Mouse (Mus musculus): ENCODE measurements around the gene Etv6. TPM values are rescaled to one million over a fixed set of nuclear protein-coding genes. Genes with fewer than 3 reads are reported as not detected.

The Etv6 gene
- polyA plus RNA-seq, 1 experiment = 16.3 TPM

- TF ChIP-seq CTCF (conservative IDR thresholded peaks at IDR 0.05; ENCODE audit: insufficient read depth, insufficient read length, low read depth, low read length) (no peak), POLR2A (IDR thresholded peaks at IDR 0.05; ENCODE audit: low read depth, low read length) (no peak)
- WGBS = 78% methylated on average over 3 of the region's 3 CpGs
- no peak for DNase-seq
- H3K27me3 ChIP-seq (replicated peaks; ENCODE audit: control insufficient read depth, insufficient read depth, low read length) = no peaks in the 10 kb centered on the region
- H3K27ac ChIP-seq (ENCODE audit: insufficient read depth, low read depth, low read length) = no peak overlapping the region
- no peak overlapping the region for H3K4me3 ChIP-seq (ENCODE audit: insufficient read depth, low read depth, low read length)
- H3K4me1 ChIP-seq (ENCODE audit: control insufficient read depth, insufficient read depth, low read length) = no peaks in the 10 kb centered on the region
- no peaks in the 10 kb centered on the region for H3K36me3 ChIP-seq (ENCODE audit: control insufficient read depth, insufficient read depth, low read length)
Observed at GRCm38 (mm10) chr6:134282095-134282494, 246.6 kb downstream of the Etv6 start.

- DNase-seq = no peak
- TF ChIP-seq POLR2A (IDR thresholded peaks at IDR 0.05; ENCODE audit: low read depth, low read length) = no peak
- TF ChIP-seq CTCF (conservative IDR thresholded peaks at IDR 0.05; ENCODE audit: insufficient read depth, insufficient read length, low read depth, low read length) = no peak
- H3K36me3 ChIP-seq (ENCODE audit: control insufficient read depth, insufficient read depth, low read length) = no peaks in the 10 kb centered on the region
- no peak overlapping the region for H3K27ac ChIP-seq (ENCODE audit: insufficient read depth, low read depth, low read length)
- no peak overlapping the region for H3K4me3 ChIP-seq (ENCODE audit: insufficient read depth, low read depth, low read length)
- H3K27me3 ChIP-seq (replicated peaks; ENCODE audit: control insufficient read depth, insufficient read depth, low read length) = no peaks in the 10 kb centered on the region
- 81% methylated on average over 3 of the region's 3 CpGs for WGBS
- no peaks in the 10 kb centered on the region for H3K4me1 ChIP-seq (ENCODE audit: control insufficient read depth, insufficient read depth, low read length)
Observed at GRCm38 (mm10) chr6:134291823-134292222, 256.3 kb downstream of the Etv6 start.

GRCm38 (mm10) chr6:134292404-134292803, 256.9 kb downstream of the Etv6 start:
- H3K27ac ChIP-seq (ENCODE audit: insufficient read depth, low read depth, low read length) = no peak overlapping the region
- 96% methylated on average over 5 of the region's 5 CpGs for WGBS
- DNase-seq = no peak
- TF ChIP-seq POLR2A (IDR thresholded peaks at IDR 0.05; ENCODE audit: low read depth, low read length) (no peak), CTCF (conservative IDR thresholded peaks at IDR 0.05; ENCODE audit: insufficient read depth, insufficient read length, low read depth, low read length) (no peak)
- H3K4me1 ChIP-seq (ENCODE audit: control insufficient read depth, insufficient read depth, low read length) = no peaks in the 10 kb centered on the region
- no peaks in the 10 kb centered on the region for H3K36me3 ChIP-seq (ENCODE audit: control insufficient read depth, insufficient read depth, low read length)
- H3K27me3 ChIP-seq (replicated peaks; ENCODE audit: control insufficient read depth, insufficient read depth, low read length) = no peaks in the 10 kb centered on the region
- H3K4me3 ChIP-seq (ENCODE audit: insufficient read depth, low read depth, low read length) = no peak overlapping the region

- Histone ChIP-seq H3K4me3 (ENCODE audit: insufficient read depth, low read depth, low read length) (no peak overlapping the region), H3K36me3 (ENCODE audit: control insufficient read depth, insufficient read depth, low read length) (no peaks in the 10 kb centered on the region), H3K4me1 (ENCODE audit: control insufficient read depth, insufficient read depth, low read length) (no peaks in the 10 kb centered on the region), H3K27me3 (replicated peaks; ENCODE audit: control insufficient read depth, insufficient read depth, low read length) (no peaks in the 10 kb centered on the region), H3K27ac (ENCODE audit: insufficient read depth, low read depth, low read length) (no peak overlapping the region)
- TF ChIP-seq CTCF (conservative IDR thresholded peaks at IDR 0.05; ENCODE audit: insufficient read depth, insufficient read length, low read depth, low read length) (no peak), POLR2A (IDR thresholded peaks at IDR 0.05; ENCODE audit: low read depth, low read length) (no peak)
- 64% methylated on average over 9 of the region's 9 CpGs for WGBS
- DNase-seq = no peak
Observed at GRCm38 (mm10) chr6:134293615-134294508, 258.4 kb downstream of the Etv6 start.

GRCm38 (mm10) chr6:134297884-134298619, 262.6 kb downstream of the Etv6 start:
- DNase-seq = no peak
- WGBS = 83% methylated on average over 13 of the region's 13 CpGs

GRCm38 (mm10) chr6:134301951-134302350, 266.5 kb downstream of the Etv6 start:
- WGBS = 96% methylated on average over 1 of the region's 1 CpGs
- DNase-seq = no peak
- H3K27me3 ChIP-seq (replicated peaks; ENCODE audit: control insufficient read depth, insufficient read depth, low read length) = no peaks in the 10 kb centered on the region
- no peak overlapping the region for H3K4me3 ChIP-seq (ENCODE audit: insufficient read depth, low read depth, low read length)
- no peak for TF ChIP-seq CTCF (conservative IDR thresholded peaks at IDR 0.05; ENCODE audit: insufficient read depth, insufficient read length, low read depth, low read length)
- TF ChIP-seq POLR2A (IDR thresholded peaks at IDR 0.05; ENCODE audit: low read depth, low read length) = no peak
- no peak overlapping the region for H3K27ac ChIP-seq (ENCODE audit: insufficient read depth, low read depth, low read length)
- H3K36me3 ChIP-seq (ENCODE audit: control insufficient read depth, insufficient read depth, low read length) = no peaks in the 10 kb centered on the region
- H3K4me1 ChIP-seq (ENCODE audit: control insufficient read depth, insufficient read depth, low read length) = no peaks in the 10 kb centered on the region

More at GRCm38 (mm10) chr6:134297884-134298619, 262.6 kb downstream of the Etv6 start:
- TF ChIP-seq POLR2A (IDR thresholded peaks at IDR 0.05; ENCODE audit: low read depth, low read length) (no peak), CTCF (conservative IDR thresholded peaks at IDR 0.05; ENCODE audit: insufficient read depth, insufficient read length, low read depth, low read length) (peak; percentile 35; the same call in 1 of the 2 replicates)
- H3K36me3 ChIP-seq (ENCODE audit: control insufficient read depth, insufficient read depth, low read length) = no peaks in the 10 kb centered on the region
- no peak overlapping the region for H3K4me3 ChIP-seq (ENCODE audit: insufficient read depth, low read depth, low read length)
- H3K4me1 ChIP-seq (ENCODE audit: control insufficient read depth, insufficient read depth, low read length) = no peaks in the 10 kb centered on the region
- no peak overlapping the region for H3K27ac ChIP-seq (ENCODE audit: insufficient read depth, low read depth, low read length)
- H3K27me3 ChIP-seq (replicated peaks; ENCODE audit: control insufficient read depth, insufficient read depth, low read length) = no peaks in the 10 kb centered on the region

- TF ChIP-seq CTCF (conservative IDR thresholded peaks at IDR 0.05; ENCODE audit: insufficient read depth, insufficient read length, low read depth, low read length) (no peak), POLR2A (IDR thresholded peaks at IDR 0.05; ENCODE audit: low read depth, low read length) (no peak)
- Histone ChIP-seq H3K4me3 (ENCODE audit: insufficient read depth, low read depth, low read length) (no peak overlapping the region), H3K27ac (ENCODE audit: insufficient read depth, low read depth, low read length) (no peak overlapping the region), H3K27me3 (replicated peaks; ENCODE audit: control insufficient read depth, insufficient read depth, low read length) (no peaks in the 10 kb centered on the region), H3K4me1 (ENCODE audit: control insufficient read depth, insufficient read depth, low read length) (no peaks in the 10 kb centered on the region), H3K36me3 (ENCODE audit: control insufficient read depth, insufficient read depth, low read length) (no peaks in the 10 kb centered on the region)
- 79% methylated on average over 4 of the region's 4 CpGs for WGBS
- DNase-seq = peak; percentile 25
Observed at GRCm38 (mm10) chr6:134311346-134311745, 275.8 kb downstream of the Etv6 start.

Data from kidney, adult 2 months (tissue).